Mouse (Mus musculus) left cerebral cortex, postnatal 4 days (tissue): Measurements from ENCODE around the gene Tbccd1. TPM values are rescaled to one million over a fixed set of nuclear protein-coding genes. Genes with fewer than 3 reads are reported as not detected.
A peak's percentile ranks its signal among the peaks of the same experiment; 100 is the strongest.
"Not testable (repeated sequence)": the region's sequence is repeated elsewhere in the genome, so short reads cannot be mapped to it uniquely, and the experiment has no call there.

Source experiments
- DNase-seq: peaks from one replicate; pipeline ENCODE4 v3.0.0-alpha.2; 2022
- intact Hi-C: fragments of 180-260 bp; cut with DNase I; formaldehyde crosslinking; loops from one replicate; pipeline ENCODE4 v1.15.1; 2025
- total RNA-seq, 2 experiments: library from RNA; stranded (reverse); gene quantifications; 2 replicates each; pipeline ENCODE4 v1.2.3; 2021

The Tbccd1 gene
- total RNA-seq, 2 experiments from 2014 or later = 10.9 to 11.8 TPM

DNA sequence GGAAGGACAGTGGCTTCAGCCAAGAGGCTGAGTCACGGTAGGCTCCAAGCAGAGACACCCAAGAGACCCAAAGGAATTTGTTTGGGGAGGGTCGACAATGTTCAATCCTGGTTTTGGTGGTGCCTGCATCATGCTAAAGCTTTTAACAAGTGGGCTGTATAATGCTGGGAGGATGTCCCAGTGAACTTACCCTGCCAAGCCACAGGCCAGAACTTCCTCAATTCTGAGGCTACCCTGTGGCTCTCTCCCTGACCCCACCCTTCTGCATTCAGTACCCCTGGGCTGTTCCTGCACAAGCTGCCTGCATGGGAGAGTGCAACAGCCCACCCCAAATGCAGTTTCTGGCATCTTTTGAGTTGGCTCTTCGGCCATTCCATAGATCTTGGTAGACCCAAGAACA is 58.9 kb downstream of the Tbccd1 start:
- DNase-seq = no peak

DNA sequence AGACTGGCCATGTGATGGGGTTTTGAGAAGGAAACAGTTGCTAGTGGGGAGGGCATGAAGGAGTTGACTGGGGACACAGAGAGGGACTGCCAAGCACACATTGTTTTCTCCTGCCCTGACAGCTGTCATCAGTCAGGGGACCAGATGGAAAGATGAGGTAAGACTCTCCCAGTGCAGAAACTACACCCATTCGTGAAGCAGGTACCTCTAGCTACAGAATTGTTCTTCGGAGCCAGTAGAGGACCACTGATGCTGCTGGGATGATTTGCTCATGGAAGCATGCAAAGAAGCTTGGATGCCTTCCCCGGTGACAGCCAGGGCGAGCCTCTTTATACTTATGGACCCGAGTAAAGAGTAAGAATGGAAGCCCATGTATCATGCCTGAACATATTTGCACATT is 59.9 kb downstream of the Tbccd1 start:
- intact Hi-C loops = no loop called here

More for the DNA sequence above, 58.9 kb downstream of the Tbccd1 start:
- intact Hi-C loops = no loop called here

DNA sequence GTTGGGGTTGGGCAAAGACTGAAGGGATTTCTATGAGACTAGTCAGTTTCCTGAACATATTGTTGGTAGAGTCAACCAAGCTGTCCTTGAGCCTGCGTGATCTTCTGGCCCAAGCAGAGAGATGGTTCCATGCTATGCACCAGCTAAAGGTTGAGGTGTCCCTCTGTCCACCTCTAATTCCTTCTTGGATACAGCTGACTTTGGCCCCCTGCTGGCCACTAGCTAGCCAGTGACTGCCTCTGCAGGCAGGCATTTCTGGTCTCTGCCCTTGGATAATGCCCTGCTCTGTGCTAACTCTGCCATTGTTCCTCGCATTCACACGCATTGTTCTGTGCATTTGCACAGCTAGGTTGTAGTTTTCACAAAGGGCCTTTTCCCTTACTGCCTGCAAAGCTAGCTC is 62.0 kb downstream of the Tbccd1 start:
- intact Hi-C loops = no loop called here
- DNase-seq = no peak

More for the DNA sequence above, 59.9 kb downstream of the Tbccd1 start:
- no peak for DNase-seq

DNA sequence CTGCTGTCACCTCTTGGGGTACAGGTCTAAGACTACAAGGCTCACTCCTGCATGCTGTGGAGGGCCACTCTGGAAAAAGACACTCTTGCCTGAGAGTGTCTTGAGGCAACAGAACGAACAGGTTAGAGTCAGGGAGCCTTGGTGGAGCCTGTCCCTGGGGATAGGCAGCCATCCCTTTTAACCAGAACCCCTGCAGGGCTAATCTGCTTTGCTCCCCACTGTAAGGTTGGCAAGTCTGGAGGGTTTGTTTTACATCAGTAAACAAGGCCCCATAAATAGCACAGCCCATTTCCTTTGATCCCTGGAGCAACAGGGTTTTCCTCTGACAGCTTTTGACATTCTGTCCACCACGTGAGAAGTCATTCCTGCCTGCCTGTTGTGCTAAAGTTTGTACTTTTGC is 66.2 kb downstream of the Tbccd1 start:
- intact Hi-C loops = no loop called here

DNA sequence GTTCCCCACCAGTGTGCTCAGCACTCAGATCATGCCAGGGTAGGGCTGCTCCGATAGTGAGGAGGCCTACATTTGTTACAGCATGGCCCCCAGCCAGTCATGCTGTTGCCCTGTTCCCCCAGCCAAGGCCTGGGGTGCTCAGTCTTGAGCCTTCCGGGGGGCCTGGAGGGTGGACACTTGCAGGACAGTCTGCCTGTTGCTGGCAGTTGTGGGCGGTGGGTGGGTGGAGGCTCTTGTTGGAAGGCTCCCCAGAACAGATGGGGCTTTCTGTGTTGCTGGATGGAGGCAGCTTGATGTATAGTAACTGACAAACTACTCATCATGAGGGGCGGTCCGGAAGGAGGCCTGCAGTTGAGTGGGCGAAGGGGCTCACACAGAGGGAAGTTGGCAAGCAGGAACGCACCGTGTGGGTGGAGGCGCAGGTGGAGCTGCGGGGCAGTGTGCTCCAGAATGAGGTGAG is 67.5 kb downstream of the Tbccd1 start:
- peak; percentile 90 for DNase-seq
- intact Hi-C loops = no loop called here

More for the DNA sequence above, 66.2 kb downstream of the Tbccd1 start:
- DNase-seq = no peak

DNA sequence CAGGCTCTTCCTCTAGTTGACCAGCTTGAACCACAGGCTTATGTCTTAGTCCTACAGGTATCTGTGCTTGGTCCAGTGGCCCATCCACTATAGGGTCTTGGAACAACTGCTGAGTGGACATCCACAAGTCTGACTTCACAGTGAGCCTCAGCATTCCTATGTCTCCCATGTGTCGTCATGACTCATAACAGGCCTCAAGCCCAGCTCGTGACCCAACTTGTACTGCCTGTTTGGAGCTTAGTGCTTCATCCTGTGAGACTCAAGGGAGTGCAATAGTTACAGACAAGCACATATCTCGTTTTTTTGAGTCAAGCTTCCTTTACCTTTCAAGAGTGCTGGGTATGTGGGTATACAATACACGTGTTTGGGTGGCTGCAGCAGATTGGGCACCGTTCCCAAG is 74.8 kb downstream of the Tbccd1 start:
- DNase-seq = no peak
- intact Hi-C loops = no loop called here

DNA sequence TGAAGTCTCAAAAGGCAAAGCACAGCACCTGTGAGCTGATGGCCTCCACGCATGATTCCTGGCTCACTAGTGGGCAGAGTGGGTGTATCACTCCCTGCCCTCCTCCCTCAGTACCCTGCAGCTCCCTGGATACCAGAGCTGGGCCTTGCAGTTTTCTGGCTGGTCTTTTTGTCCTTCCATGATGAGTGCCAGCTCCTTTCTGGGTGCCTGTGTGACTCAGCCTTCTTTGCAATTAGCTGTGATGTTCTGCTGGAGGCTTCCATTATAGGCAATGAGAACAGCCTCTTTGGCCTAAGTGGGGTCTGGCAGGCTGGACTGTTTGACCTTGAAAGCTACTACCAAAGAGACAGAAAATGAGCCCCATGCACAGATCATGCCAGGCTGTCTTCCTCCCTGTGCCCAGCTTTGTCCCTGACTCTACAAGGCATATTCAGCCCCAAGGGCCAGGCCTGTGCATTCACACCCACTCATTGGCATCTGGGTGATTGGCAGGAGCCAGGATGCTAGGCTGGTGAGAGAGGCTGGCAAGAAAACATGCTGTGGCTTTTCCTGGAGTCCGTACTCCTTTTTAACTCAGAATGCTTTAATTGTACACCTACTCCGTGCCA is 78.1 kb downstream of the Tbccd1 start:
- no peak for DNase-seq
- intact Hi-C loops = no loop called here

DNA sequence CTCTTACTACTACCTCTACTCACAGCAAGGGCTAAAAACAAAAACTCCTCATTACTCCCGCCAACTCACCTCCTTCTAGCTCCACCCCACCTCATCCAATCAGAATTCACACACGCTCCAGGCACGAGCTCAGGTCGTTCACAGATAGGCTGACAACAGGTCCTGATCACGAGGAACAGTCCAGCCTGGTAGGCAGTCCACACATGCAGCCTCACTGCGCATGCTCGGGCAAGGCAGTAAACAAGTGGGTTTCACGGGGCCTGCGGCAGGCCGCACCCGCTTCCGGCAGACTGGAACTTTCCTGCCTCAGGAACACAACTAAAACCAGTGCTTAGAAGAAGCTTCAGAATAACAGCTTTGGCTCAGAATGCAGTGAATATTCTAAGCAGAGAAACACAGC is 79.2 kb downstream of the Tbccd1 start:
- DNase-seq, intact Hi-C loops: not testable (repeated sequence)

DNA sequence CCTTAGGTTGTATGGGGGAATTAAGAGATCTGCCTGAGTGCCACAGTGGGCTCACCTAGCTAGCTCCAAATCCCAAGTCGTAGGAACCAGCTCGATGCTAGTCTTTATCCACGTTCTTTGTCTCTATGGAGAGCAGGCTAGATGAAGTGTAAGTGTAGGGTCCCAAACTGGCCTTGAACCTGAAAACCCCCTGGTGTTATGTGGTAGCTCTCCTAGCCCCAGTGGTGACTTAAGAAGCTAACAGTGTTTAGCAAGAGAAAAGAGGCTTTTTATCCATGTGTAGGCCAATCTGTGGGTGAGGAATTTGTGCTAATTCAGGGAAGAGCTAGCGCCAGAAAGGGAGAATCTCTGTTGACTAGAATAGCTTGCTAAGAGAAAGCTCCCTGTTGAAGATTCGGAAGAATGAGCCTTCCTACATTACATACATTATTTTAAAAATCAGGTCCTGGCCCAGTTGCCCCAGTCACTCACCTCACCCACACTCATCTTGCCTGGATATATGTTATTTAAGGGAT is 81.9 kb downstream of the Tbccd1 start:
- intact Hi-C loops = no loop called here
- DNase-seq = no peak

DNA sequence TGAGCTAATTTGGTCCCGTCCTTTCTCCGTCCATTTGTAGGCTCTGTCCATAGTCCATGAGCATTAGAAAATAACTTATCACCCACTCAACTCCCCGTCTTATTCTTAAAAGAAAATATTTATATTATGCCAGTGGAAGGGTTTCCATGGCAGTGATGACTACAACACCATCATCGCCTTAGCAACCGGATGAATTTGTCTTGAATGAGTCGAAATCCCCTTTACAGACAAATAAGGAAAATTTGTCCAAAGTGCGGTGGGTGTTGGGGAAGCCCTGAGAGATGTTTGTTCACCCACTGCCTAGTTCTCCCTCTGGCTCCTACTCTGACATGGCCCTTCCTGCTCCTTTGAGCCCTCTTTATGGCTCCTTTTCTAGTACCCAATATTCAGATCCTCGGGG is 88.8 kb downstream of the Tbccd1 start:
- no peak for DNase-seq
- intact Hi-C loops = no loop called here

DNA sequence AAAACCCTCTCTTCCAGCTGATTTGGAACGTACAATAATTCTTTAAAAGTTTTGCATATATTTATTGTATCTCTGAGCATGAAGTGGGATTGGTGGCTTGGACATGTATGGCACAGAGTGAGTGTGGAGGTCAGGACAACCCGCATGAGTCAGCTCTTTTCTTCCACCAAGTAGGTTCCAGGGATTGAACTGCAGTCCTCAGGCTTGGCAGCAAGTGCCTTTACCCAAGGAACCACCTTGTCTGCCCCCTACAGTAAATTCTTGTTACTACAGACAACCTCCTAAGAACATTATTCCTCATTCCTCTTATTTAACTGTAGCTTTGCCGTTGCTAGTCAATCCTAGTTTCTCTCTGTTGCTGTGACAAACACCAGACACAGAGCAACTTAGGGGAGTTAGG is 90.1 kb downstream of the Tbccd1 start:
- DNase-seq = no peak
- intact Hi-C loops = no loop called here

DNA sequence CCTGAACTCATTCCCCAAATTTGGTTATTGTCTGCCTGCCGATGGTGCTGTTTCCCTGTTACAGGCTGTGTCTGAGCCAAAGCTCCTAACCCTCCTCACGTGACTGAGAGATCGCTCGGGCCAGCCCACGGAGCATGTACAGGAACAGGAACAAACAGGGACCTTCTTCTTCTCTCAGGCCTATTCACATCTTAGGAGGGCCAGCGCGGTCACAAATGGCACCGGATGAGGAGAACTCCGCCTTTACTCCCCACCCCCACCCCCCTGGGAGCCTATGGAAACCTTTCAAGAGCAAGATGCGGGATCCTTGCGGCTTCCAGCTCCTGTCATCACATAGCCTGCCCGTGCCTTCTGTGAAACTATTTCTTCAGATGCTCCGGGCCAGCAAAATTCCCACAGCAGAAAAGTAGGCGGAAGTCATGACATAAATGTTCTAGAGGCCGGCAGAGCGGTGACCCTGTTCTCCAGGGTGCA is 90.7 kb downstream of the Tbccd1 start:
- no peak for DNase-seq
- intact Hi-C loops = no loop called here

DNA sequence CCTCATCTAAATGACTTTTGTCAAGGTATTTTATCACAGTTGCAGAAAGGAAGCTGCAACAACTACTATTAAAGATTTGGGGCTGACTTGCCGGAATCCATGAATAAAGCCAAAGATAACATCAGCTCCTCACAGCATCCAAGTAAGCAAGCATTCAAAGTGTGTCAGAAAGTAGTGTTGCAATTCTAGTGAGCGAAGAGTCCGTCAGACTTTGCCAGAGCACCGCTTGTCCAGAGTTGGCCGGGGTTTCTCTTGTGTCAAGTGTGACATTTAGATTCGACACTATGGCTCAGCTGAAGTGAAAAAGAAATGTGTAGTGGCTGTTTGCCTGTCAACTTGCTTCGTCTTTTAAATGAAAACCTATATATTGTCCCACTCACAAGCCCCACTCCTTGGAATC is 91.9 kb downstream of the Tbccd1 start:
- DNase-seq = no peak
- intact Hi-C loops = no loop called here

Other genes with a start within 250 kb of the Tbccd1 start
- gene Dgkg, start 200.4 kb downstream of the Tbccd1 start, total RNA-seq = 10 to 100 TPM; 18.9 to 21.5 TPM
- not detected for gene Crygs, start 46.1 kb downstream of the Tbccd1 start, total RNA-seq
- 10 to 100 TPM; 59.3 to 61.4 TPM for gene Dnajb11, start 176 bp upstream of the Tbccd1 start, total RNA-seq
- gene Ahsg, start 33.6 kb upstream of the Tbccd1 start, total RNA-seq = not detected
- gene Fetub, start 60.7 kb upstream of the Tbccd1 start, total RNA-seq = not detected
- gene Hrg, start 93.4 kb upstream of the Tbccd1 start, total RNA-seq = not detected
- not detected for gene Kng2, start 171.8 kb upstream of the Tbccd1 start, total RNA-seq
- gene Kng1, start 200.2 kb upstream of the Tbccd1 start, total RNA-seq = not detected
- 100 to 1,000 TPM; 666 to 672 TPM for gene Eif4a2, start 249.8 kb upstream of the Tbccd1 start, total RNA-seq